Mouse (Mus musculus) CH12.LX (cell line): ENCODE measurements around the gene Stam.

Experiments
- CTCF ChIP-seq, 2 experiments: IDR thresholded peaks in 1 of 2; conservative IDR thresholded peaks in 1 of 2; 2 replicates each; pipeline ENCODE4 v1.5.1; 2011 to 2012; ENCODE audit warnings: low read depth in 2 of 2, low read length in 2 of 2, improper control_type of control experiment in 1 of 2, inconsistent platforms in 1 of 2, mild to moderate bottlenecking in 1 of 2, moderate library complexity in 1 of 2
- ETS1 ChIP-seq: conservative IDR thresholded peaks from 2 replicates; pipeline ENCODE4 v1.6.1; 2012; ENCODE audit warnings: low read depth, mild to moderate bottlenecking, inconsistent platforms, low read length, improper control_type of control experiment, moderate library complexity
- IRF4 ChIP-seq: IDR thresholded peaks from 2 replicates; pipeline ENCODE4 v1.6.1; 2014; ENCODE audit warnings: low read depth, mild to moderate bottlenecking, inconsistent platforms, low read length, improper control_type of control experiment
- TCF12 ChIP-seq: IDR thresholded peaks from 2 replicates; pipeline ENCODE4 v1.6.1; 2014; ENCODE audit warnings: low read depth, mild to moderate bottlenecking, inconsistent platforms, low read length, improper control_type of control experiment
- UBTF ChIP-seq: IDR thresholded peaks from 2 replicates; pipeline ENCODE4 v1.6.1; 2012; ENCODE audit warnings: low read depth, mild to moderate bottlenecking, inconsistent platforms, low read length, improper control_type of control experiment, moderate library complexity

DNA sequence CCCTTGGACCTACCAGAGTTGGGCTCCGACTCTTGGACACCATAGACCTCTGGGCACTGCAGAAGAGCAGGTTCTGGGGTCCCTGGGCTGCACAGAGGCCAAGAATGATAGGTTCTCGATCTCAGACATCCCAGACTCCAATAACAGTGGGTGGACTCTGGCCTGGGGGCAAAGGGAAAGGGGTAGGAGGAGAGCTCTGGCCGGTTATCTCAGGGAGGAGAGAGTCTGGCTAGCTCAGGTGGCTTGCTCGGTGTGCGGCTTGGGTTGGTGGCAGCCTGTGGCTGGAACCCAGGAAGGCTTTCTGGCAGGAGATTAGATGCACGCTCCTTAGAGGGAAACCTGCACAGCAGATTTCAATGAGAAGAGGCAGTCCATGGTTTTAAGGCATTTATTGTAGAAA, 65.7 kb downstream of the Stam start:
- no peak for TF ChIP-seq UBTF
- no peak for TF ChIP-seq ETS1
- no peak for TF ChIP-seq IRF4
- TF ChIP-seq CTCF (conservative IDR thresholded peaks at IDR 0.05 in 1 of 2, IDR thresholded peaks at IDR 0.05 in 1 of 2; ENCODE audit: low read depth in 2 of 2, low read length in 2 of 2): no peak
- no peak for TF ChIP-seq TCF12
